Mouse (Mus musculus) forebrain, embryonic 11.5 days (tissue): ENCODE results near the gene Tmem131l. TPM values are rescaled to one million over a fixed set of nuclear protein-coding genes. Genes with fewer than 3 reads are reported as not detected.
A peak's percentile ranks its signal among the peaks of the same experiment; 100 is the strongest.

Experiments
- ATAC-seq: fragments of 200-750 bp; cut with Nextera tagmentation; replicated peaks from 2 replicates; pipeline ENCODE4 v1.8.0; 2017; ENCODE audit warnings: moderate TSS enrichment; ENCODE audit not compliant: low FRiP score
- DNase-seq: peaks from one replicate; pipeline ENCODE4 v3.0.0-alpha.2; 2017; ENCODE audit warnings: low spot score
- H3K27ac ChIP-seq: fragments of 300-500 bp; sonication (generic); 2 replicates; pipeline ENCODE4 v1.5.1; 2014; ENCODE audit warnings: low read depth, low read length
- H3K27me3 ChIP-seq: fragments of 300-500 bp; sonication (generic); 2 replicates; pipeline ENCODE4 v1.6.1; 2014; ENCODE audit warnings: mild to moderate bottlenecking, low read length, mixed read lengths; ENCODE audit not compliant: control insufficient read depth, insufficient read depth
- H3K36me3 ChIP-seq: fragments of 300-500 bp; sonication (generic); 2 replicates; pipeline ENCODE4 v1.6.1; 2014; ENCODE audit warnings: mild to moderate bottlenecking, low read length, moderate library complexity, mixed read lengths; ENCODE audit not compliant: control insufficient read depth, insufficient read depth
- H3K4me1 ChIP-seq: fragments of 300-500 bp; sonication (generic); replicated peaks from 2 replicates; pipeline ENCODE4 v1.6.1; 2014; ENCODE audit warnings: low read length, mixed read lengths; ENCODE audit not compliant: control insufficient read depth, insufficient read depth
- H3K4me2 ChIP-seq: fragments of 300-500 bp; sonication (generic); 2 replicates; pipeline ENCODE4 v1.6.1; 2014; ENCODE audit warnings: low read depth, mild to moderate bottlenecking, low read length, moderate library complexity, mixed read lengths; ENCODE audit not compliant: severe bottlenecking
- H3K4me3 ChIP-seq: fragments of 300-500 bp; sonication (generic); 2 replicates; pipeline ENCODE4 v1.5.1; 2014; ENCODE audit warnings: low read depth, low read length
- H3K9ac ChIP-seq: fragments of 300-500 bp; sonication (generic); 2 replicates; pipeline ENCODE4 v1.6.1; 2014; ENCODE audit warnings: low read length
- H3K9me3 ChIP-seq: fragments of 300-500 bp; sonication (generic); 2 replicates; pipeline ENCODE4 v1.6.1; 2016; ENCODE audit warnings: low read length, mixed read lengths; ENCODE audit not compliant: control insufficient read depth
- WGBS: fragments of 180-500 bp; shearing (Covaris S2); extraction: QIAGEN DNeasy Blood & Tissue Kit; methylation state at CpG from one replicate; pipeline ENCODE4 v1.1.7; 2014; 5-methylcytosine and 5-hydroxymethylcytosine counted together
- polyA plus RNA-seq: library from polyadenylated mRNA; unstranded; fragments of >200 nt; fragmentation: Nextera tagmentation; extraction: Ambion mirVana; gene quantifications from 2 replicates; pipeline ENCODE4 v1.2.1, GENCODE M21; 2014

The Tmem131l gene
- polyA plus RNA-seq, 1 experiment from 2014 or later: 96.0 TPM

GRCm38 (mm10) chr3:83984379-83984778 lies 55.6 kb downstream of the Tmem131l start:
- 60% methylated on average over 4 of the region's 4 CpGs for WGBS
- DNase-seq (no peak), ATAC-seq (no peak)
- Histone ChIP-seq H3K4me1 (peaks cover 72% of the 10 kb centered on the region), H3K36me3 (no peaks in the 10 kb centered on the region), H3K27me3 (no peaks in the 10 kb centered on the region), H3K27ac (peak overlapping the region; percentile 65), H3K9me3 (no peaks in the 10 kb centered on the region), H3K4me3 (no peak overlapping the region), H3K9ac (no peak overlapping the region), H3K4me2 (peak overlapping the region; percentile 11; the same call in 1 of the 2 replicates)

DNA sequence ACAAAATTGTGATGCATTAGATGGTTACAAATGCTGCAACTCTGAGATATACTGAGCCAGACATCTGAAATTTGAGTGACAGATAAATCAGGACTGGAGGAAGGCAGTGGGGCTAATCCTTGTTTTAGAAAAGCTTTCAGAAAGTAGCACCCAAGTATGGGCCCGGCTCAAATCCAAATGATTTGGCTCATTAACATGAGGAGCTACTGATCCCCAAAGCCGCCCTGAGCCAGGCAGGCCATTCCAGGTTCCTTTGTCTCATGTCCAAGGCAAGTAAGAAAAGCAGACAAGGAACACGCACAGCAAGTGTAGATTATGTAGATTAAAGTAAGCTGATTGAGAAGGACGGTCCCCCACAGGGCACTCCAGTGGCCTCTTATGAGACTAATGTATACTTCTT lies 57.2 kb downstream of the Tmem131l start:
- Histone ChIP-seq H3K9me3 (no peaks in the 10 kb centered on the region), H3K4me3 (no peak overlapping the region), H3K4me2 (no peak overlapping the region), H3K27me3 (no peaks in the 10 kb centered on the region), H3K4me1 (peaks cover 71% of the 10 kb centered on the region), H3K36me3 (no peaks in the 10 kb centered on the region), H3K9ac (no peak overlapping the region), H3K27ac (peak overlapping the region; percentile 65)
- no peak for DNase-seq
- WGBS: 15% methylated on average over 4 of the region's 4 CpGs
- ATAC-seq: no peak

- H3K9ac ChIP-seq: no peak overlapping the region; the same call in 1 of the 2 replicates
- H3K27ac ChIP-seq: peak overlapping the region; percentile 89
- 1% methylated on average over 6 of the region's 6 CpGs for WGBS
- DNase-seq (peak; percentile 90), ATAC-seq (peak; percentile 97)
- H3K27me3 ChIP-seq: no peaks in the 10 kb centered on the region
- H3K4me1 ChIP-seq: peaks cover 54% of the 10 kb centered on the region
- H3K36me3 ChIP-seq: no peaks in the 10 kb centered on the region
- peak overlapping the region; percentile 28; the same call in 1 of the 2 replicates for H3K4me2 ChIP-seq
- no peaks in the 10 kb centered on the region for H3K9me3 ChIP-seq
- H3K4me3 ChIP-seq: no peak overlapping the region
Measured at GRCm38 (mm10) chr3:83980231-83980872, 59.6 kb downstream of the Tmem131l start.

GRCm38 (mm10) chr3:83978497-83979410 lies 61.2 kb downstream of the Tmem131l start:
- no peak for ATAC-seq
- H3K4me3 ChIP-seq: no peak overlapping the region
- H3K27ac ChIP-seq: peak overlapping the region; percentile 89
- H3K4me1 ChIP-seq: peaks cover 45% of the 10 kb centered on the region
- H3K4me2 ChIP-seq: no peak overlapping the region
- H3K36me3 ChIP-seq: no peaks in the 10 kb centered on the region
- H3K27me3 ChIP-seq: no peaks in the 10 kb centered on the region
- WGBS: 81% methylated on average over 4 of the region's 4 CpGs
- H3K9ac ChIP-seq: no peak overlapping the region
- DNase-seq: no peak
- H3K9me3 ChIP-seq: no peaks in the 10 kb centered on the region

- no peaks in the 10 kb centered on the region for H3K9me3 ChIP-seq
- no peak overlapping the region for H3K4me2 ChIP-seq
- no peaks in the 10 kb centered on the region for H3K36me3 ChIP-seq
- H3K27ac ChIP-seq: no peak overlapping the region
- ATAC-seq (no peak), DNase-seq (no peak)
- H3K9ac ChIP-seq: no peak overlapping the region
- H3K27me3 ChIP-seq: no peaks in the 10 kb centered on the region
- peaks cover 38% of the 10 kb centered on the region for H3K4me1 ChIP-seq
- WGBS: 56% methylated on average over 3 of the region's 3 CpGs
- no peak overlapping the region for H3K4me3 ChIP-seq
Measured at GRCm38 (mm10) chr3:83977817-83978216, 62.2 kb downstream of the Tmem131l start.

DNA sequence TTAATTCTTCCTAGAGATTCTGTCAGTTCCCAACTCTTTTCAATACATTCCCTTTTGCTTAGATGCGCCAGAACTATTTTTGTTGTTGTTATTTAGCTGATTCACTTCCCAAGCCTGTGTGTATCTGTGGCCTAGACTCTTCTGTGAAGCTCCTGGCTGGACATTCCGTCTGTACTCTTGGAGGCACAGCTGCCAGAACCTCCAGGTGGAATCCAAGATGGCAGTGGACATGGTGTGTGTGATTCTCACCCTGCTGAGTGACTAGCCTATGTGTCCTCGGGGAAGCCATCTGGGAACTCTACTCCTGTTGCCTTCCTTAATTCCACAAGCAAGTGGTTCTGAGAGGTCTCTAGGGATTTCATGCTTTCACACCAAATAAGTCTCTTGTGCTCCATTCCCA lies 63.8 kb downstream of the Tmem131l start:
- ATAC-seq (no peak), DNase-seq (peak; percentile 22)
- H3K9me3 ChIP-seq: no peaks in the 10 kb centered on the region
- H3K4me2 ChIP-seq: no peak overlapping the region
- H3K36me3 ChIP-seq: no peaks in the 10 kb centered on the region
- H3K4me1 ChIP-seq: peaks cover 36% of the 10 kb centered on the region
- no peaks in the 10 kb centered on the region for H3K27me3 ChIP-seq
- WGBS: 81% methylated on average over 3 of the region's 3 CpGs
- no peak overlapping the region for H3K9ac ChIP-seq
- H3K4me3 ChIP-seq: no peak overlapping the region
- no peak overlapping the region for H3K27ac ChIP-seq

DNA sequence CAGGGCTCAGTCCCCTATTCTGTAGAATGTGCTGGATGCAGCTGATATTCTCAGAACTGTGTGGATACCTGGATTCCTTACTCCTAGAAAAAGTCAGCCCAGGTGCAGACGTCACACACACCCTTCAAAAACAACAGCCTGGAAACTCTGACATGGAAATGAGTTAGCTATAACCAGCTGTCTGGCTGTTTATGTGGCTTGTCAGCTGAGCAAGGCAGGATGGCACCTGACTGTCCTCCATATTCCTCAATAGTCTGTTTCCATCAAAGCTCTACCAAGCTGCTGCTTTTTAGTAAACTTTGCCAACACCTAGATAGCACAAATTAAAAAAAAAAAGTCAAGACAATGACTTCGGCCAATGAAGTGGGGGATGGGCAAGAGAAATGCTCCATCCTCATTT lies 66.6 kb downstream of the Tmem131l start:
- 68% methylated on average over 2 of the region's 2 CpGs for WGBS
- ATAC-seq: no peak
- Histone ChIP-seq H3K4me3 (no peak overlapping the region), H3K27me3 (no peaks in the 10 kb centered on the region), H3K4me2 (no peak overlapping the region), H3K9ac (no peak overlapping the region), H3K36me3 (no peaks in the 10 kb centered on the region), H3K9me3 (no peaks in the 10 kb centered on the region), H3K4me1 (peaks cover 23% of the 10 kb centered on the region; the same call in 1 of the 2 replicates), H3K27ac (no peak overlapping the region)
- no peak for DNase-seq

DNA sequence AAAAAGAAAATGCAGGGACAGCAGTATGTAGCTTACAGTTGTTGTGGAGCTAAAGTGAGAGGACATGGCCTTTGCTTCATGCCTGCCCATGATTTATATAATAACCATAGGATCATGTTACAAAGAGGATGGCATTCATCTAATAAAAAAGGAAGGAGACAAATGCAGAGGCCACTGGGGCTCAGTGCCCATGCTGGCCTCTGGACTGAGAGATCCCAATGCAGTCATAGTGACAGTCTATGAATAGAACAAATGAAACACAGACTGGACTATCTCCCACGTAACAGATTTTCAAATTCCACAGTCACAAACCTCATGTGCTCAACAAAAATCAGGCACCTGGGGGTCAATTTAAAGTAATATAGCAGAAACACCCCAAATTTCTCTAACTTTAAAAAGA lies 69.3 kb downstream of the Tmem131l start:
- Histone ChIP-seq H3K9ac (no peak overlapping the region), H3K4me3 (no peak overlapping the region), H3K36me3 (no peaks in the 10 kb centered on the region; the same call in 1 of the 2 replicates), H3K9me3 (no peaks in the 10 kb centered on the region), H3K27me3 (no peaks in the 10 kb centered on the region), H3K4me1 (peaks cover 17% of the 10 kb centered on the region; the same call in 1 of the 2 replicates), H3K4me2 (no peak overlapping the region), H3K27ac (no peak overlapping the region)
- WGBS: 32% methylated on average over 1 of the region's 1 CpGs
- ATAC-seq (no peak), DNase-seq (no peak)
